Mouse (Mus musculus): ENCODE results near the gene Ctla4.

The Ctla4 gene

DNA sequence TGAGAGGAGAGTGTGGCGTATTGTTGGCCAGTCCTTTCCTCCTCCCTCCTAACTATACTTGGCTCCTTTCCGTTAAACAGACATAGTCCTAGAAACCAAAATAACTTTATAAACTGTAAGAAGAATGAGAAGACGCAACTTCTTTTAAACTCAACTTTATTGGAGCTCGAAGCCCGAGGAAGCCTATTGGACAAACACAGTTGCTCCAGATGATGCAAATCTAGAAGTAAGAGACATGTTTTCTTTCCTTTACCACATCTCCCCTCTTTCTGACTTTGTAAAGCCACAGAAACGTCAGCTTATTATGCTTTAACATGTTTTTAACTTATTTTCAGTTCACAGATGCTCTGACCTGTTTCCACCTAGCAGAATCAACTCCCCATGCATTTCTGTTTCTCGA is at the start of gene Ctla4:
Ctla4 (plus strand) TSS at position 20 of the 400 bp plus-strand sequence.
- DNase-seq (ENCODE audit: low spot score in 2 of 2): no peak

DNA sequence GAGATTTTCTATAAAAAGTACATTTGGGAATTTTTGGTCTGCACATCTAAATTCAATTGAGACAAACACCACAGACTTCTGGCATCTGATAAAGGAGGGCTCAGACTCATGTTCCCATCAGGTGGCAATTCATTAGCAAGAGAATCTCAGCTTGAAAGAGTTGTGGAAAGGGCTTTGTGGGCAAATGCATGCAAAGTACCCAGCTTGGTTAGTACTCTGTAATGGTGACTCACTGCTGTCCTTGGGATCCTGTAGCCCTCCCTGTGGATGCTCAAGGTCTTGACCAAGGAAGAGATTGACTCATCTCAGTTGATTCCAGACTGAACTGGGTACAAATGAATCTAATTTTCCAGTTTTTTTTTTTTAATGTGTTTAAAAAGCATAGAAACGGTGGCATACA is 47.6 kb upstream of the Ctla4 start:
- DNase-seq (ENCODE audit: low spot score in 2 of 2): no peak

DNA sequence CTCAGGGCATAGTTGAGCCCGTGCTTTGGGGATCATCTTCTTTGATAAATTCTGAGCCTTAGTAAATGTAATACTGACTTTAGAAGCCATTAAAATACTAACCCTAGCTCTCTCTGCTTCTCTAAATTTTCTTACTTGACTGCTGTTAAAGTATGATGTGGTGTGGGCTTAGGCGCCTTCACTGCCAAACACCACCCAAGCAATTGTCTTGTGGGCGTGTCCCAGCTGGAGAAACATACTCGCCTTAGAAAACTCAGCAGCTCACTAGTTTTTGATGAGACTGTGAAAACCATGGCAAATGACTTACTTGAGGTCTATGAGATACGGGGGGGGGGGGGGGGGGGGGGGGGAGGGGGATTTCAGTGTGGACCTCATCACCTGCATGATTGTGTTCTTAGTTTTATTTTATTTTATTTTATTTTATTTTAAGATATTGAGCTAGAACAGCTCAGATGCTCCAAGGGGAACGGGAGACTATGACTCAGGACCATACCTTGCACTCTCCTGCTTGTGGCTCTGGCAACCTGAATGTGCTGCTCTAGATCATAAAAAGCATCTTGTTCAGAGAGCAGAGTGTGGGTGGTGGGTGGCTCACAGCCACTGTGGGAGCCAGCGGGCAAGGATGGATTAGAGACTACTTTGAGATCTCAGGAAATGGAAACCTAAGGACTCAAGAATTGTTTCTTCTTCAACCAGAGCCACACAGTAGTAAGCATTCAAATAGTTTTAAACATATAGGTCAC is 41.3 kb upstream of the Ctla4 start:
- no peak for DNase-seq (ENCODE audit: low spot score in 2 of 2)

DNA sequence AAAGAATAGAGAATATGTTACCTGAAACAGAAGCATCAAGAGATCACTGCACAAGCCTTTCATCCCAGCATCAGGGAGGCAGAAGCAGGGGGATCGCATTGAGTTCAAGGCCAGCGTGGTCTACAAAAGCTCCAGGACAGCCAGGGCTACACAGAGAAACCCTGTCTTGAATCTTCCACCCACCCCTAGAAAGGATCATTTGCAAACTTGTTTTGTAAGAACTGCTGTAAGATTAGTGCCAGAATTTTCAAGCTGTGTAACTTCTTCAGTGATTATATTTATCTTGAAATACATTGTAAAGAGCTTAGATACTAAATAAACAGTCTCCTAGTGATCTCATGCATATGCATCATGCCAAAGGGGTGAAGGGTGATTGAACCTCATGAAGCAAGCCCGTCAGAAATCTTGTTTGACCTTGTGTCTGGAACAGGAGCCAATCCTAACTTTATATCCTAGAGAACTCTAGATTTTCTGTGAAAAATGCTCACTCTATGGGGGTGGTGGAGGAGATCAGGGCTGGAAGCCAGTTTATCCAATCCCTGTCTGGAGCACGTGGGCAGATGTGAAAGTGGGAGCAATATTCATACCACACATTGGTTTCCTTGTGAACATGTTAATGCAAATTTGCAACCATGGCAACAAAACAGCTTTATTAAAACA is 40.1 kb upstream of the Ctla4 start:
- no peak for DNase-seq (ENCODE audit: low spot score in 2 of 2)

DNA sequence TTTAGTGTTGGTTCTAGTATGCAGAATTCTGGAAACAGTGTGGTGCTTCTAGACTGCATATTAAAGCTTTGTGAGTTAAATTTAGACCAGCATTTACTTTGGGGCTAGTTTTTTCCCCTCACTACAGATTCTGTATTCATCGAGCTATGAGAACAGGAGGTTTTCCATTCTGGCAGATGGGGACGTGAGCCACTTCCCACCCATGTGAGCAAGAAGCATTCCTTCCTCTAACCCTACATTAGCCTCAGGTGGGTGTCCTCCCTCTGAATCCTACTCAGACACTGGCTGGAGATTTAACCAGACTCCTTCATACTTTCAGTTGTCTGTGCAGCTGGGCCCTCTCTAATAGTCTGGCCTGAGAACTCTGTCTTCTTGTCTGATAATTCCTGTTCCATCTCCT is 37.7 kb upstream of the Ctla4 start:
- no peak for DNase-seq (ENCODE audit: low spot score in 2 of 2)

DNA sequence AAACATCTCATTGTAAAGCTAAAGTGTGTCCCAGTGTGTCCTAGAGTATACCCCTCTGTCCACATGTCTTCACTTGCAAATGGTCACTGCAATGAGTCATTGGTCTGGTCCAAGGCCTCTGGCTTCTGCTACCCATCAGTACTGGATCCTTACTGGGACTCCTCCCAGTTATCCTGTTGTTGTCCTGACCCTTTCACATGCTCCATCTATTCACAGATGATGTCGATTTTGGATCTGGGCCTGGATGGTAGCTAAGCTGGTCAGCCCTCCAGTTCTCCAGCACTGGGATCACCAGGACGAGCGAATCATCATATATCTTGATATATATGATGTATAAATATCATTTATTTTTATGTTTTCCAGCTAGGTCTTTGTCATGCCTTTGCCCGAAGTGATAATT is 37.0 kb upstream of the Ctla4 start:
- no peak for DNase-seq (ENCODE audit: low spot score in 2 of 2)

DNA sequence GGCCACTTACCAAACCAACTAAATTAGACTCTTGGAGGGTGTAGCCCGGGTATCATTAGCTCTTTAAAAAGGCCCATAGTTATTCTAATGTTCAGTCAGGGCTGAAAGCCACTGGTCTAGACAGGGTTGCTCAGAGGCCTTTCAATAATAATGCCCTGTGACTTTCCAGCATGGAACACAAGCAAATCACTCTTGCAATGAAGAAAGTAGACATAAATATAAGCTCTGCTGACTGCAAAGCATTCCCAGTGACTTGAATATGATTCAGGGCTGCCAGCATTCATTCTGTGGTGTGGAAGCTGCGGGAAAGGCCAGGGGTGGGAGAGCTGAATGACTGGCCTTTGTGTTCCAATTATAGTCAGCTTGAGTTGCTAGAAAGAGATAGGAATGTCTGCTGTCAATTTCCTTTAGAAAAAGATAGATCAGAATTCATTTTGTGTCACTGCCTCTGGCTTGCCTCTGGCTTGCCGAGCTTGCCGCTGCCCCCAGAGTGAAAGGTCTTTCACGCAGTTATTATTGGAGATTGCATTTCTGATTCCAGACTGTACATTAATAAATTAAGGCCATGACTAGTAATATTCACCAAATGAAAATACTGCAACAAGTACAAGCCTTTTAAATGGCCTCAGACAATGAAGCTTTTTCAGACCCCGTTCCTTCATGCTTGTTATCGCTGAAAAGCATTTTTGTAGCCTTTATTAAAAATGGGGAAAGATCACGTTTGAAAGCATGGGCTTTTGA is 35.6 kb upstream of the Ctla4 start:
- no peak for DNase-seq (ENCODE audit: low spot score in 2 of 2)

DNA sequence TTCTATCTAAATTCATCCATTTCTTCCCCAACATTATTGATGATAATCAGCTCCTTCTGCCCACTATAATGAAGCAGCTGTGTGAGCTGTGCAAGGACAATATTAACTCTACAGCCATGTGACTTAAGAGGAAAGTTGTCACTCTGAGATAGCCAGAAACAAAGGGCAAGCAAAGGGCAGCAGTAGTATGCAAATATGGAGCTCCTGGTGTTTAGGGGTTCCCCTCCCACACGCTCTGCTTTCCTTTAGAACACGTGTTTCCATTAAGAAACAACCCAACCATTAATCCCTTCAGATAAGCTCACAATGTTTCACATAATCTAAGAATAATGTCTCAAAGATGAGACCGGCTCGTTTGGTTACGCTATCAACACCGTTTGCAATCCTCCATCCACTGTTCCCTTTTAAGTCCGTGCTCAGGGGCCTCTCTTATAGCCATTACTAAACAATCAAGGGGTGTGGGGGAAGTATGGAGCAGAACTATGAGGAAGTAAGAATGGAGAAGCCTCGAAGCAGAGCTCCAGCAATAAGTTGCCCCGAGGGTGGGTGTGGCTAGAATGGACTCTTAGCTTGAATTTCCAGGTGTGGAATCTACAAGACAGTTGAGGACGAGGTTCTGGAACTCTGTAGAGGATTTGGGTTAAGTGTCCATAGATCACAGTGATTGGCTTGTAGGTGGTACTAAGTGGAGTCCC is 34.6 kb upstream of the Ctla4 start:
- no peak for DNase-seq (ENCODE audit: low spot score in 2 of 2)

DNA sequence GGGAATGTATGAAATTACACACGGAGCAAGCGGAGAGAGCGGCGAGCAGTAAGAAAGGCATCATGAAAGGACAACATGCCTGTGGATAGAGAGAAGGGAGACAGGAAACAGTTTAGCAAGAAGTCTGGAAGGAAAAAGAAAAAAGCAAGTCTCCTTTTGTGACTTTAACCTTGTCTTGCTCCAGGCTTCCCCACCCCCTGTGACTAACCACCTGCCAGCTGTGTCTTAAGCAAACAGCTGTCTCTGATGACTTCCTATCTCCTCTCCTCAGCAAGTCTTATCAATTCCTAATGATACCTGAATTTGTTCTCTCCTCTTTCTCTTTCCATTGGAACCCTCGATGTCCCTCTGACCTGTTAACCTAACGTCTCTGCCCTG is 34.0 kb upstream of the Ctla4 start:
- DNase-seq (ENCODE audit: low spot score in 2 of 2): no peak

DNA sequence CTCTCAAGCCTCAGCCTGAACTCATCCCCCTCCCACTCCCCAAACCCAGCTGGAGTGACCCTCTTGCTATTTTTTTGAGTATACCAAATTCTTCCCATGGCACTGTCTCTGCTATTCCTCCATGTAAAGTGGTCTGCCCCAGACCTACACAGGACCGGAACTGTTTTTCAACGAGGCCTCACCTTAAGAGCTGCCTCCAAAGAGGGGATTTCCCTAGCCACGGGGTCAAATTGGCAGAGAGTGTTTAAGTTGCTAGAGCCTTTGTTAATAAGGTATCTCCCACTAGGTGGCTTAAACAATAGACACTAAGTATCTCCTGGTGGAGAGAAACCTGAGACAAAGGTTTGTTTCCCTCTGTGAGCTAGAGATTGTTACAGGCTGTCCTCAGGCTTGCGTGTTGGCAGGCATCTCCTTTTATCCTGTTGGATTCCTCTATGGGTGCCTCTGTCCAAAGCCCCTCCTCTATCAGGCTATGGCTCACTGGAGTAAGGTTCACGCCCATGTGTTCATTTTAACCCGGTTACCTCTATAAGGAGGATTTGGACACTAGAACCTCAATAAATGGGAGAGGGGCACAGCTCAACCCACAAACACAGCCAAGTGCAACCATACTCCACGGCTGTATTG is 33.4 kb upstream of the Ctla4 start:
- DNase-seq (ENCODE audit: low spot score in 2 of 2): no peak

DNA sequence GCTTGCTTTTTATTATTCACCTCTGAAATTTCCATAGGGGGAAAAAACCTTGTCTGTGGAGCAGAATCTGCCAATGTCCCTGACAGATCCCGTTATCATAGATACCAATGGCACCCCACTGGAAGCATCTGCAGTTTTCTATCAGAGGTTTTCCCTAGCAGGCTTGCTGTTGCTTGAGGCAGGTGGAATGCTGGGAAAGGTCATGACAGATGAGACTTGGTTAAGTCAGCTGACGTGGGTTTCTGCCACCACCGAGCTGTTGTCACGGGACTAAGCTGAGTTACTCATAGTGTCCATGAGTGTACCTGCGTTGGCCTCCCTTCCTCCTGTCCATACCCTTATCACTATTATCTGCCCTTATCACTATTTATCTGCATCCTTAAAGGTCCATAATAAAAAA is 32.8 kb upstream of the Ctla4 start:
- DNase-seq (ENCODE audit: low spot score in 2 of 2): no peak

DNA sequence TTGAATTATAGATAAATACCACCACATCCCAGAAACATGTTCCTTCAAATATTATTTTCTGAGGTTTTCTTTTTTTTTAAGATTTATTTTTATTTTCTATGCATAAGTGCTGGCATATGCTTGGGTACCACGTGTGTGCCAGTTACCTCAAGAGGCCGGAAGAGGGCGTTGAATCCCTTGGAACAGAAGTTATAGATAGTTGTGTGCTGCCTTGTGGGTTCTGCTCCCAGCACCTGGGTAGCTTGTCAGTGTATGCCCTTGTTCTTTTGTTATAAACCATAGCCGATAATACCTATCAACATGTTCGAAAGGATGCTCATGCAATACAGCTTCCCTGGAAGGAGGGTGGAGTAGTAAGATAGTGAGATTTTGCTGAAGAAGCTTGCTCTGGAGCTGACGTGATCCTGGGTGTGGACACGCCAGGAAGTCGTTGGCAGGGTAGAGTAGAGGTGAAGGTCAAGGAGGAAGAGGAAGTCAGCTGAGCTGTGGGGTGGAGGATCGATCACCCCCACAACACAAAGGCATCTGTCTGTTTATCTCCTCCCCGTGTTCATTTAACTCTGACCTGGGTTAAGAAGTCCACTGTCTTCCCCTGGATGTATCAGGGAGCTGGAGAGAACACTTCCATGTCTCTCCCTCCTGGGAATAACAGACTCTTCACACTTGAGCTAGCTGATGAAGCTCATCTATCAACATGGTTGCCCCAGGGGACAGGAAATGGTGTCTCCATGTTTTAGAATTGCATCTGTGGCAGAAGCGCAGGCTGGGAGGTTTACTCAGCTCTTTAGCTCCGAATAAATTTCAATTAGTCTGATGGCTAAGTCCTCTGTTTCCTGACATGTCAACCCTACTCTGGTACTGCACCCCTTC is 29.2 kb upstream of the Ctla4 start:
- DNase-seq (ENCODE audit: low spot score in 2 of 2): no peak

DNA sequence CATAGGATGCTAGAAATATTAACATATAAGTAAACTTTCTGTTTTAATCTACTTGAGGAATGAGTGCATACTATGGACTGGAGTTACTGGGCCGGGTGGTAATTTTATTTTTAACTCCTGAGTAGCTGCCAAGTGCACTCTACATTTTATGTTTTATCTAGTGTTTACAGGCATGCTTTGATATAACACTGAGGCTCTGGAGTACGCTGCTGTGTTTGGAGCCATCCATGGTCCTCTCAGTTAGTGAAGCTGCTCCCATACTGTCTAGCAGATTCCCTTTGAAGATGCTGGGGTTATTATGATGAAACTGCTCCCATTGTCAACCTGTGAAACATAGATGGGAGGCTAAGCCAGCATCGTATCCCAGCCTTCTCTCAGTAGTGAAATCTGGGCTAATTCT is 27.6 kb upstream of the Ctla4 start:
- peak in 1 of 2 experiments; percentile 27 for DNase-seq (ENCODE audit: low spot score in 2 of 2)

DNA sequence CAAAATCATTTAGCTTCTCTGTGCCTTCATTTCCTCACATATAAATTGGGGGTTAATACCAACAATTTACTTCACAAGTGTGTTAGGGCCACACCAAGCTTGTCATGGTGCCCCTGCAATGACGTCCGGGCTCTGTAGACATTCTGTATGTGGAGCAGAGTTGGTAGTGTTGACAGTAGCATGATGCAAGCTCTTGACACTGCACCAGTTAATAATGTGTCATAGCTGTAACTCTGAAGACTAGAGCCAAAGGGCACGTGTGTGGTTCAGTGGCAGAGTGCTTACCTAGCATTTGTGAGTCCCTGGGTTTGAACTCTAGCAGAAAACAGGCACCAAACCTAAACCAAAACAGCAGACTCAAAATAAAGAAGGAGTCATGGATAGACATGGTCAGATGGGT is 27.0 kb upstream of the Ctla4 start:
- no peak for DNase-seq (ENCODE audit: low spot score in 2 of 2)

DNA sequence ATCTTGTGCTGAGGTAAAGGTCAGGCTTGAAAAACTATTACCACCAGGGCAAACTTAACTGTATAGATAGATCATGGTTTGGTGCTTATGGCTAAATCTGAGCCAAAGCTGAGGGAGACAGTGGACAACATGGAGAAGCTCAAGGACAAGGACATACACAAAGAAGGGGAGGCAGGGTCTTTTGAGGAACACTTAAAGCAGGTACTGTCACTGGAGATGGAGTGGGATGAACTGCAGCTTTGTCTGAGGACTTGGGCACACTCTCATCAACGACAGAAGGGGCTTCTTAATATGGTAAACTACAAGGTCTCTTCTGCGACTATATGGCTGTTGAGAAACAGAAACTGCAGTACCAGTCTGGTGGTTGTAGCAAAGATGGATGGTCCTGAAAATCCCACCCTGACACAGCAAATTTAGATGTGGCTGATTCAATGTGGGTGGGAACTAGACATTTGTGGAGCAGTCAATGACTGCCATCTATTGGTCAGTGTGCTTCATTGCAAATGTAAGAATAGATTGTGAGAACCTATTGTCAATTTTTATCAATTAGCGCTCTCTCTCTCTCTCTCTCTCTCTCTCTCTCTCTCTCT is 26.3 kb upstream of the Ctla4 start:
- DNase-seq (ENCODE audit: low spot score in 2 of 2): peak; percentile 39 to 49

DNA sequence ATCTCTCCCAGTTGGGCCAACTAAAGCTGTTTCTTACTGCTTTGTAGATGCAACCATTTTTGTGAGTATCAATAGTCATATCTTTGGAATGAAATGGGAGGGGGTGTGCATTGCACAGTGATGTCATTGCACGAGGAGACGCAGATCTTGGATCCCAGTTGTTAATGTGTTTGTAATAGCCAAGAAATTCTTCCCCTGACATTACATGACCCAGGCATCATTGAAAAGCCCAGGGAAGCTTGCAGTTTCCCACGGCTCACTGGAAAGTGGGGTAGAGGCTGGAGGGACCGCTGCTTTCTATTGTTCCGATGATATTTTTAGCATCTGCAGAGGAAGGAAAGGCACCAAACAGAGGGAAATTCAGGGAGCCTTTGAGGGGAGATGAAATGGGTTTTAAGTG is 25.8 kb upstream of the Ctla4 start:
- peak; percentile 51 to 68 for DNase-seq (ENCODE audit: low spot score in 2 of 2)

DNA sequence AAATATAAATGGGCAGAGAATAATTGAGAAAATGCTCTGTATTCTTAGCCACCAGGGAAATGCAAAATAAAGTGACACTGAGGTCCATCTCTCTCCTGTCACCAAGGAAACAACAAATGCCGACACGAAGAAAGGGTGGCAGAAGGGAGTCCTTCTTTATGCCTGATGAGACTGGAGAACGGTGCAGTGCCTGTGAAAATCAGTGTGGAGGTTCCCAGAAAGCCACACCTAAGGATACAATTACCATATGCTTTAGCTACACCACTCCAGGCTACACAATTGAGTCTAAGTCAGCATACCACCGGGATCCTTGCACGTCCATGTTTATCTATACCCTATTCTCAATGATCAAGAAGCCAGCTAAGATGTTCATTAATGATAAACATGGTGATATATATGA is 25.4 kb upstream of the Ctla4 start:
- no peak for DNase-seq (ENCODE audit: low spot score in 2 of 2)

DNA sequence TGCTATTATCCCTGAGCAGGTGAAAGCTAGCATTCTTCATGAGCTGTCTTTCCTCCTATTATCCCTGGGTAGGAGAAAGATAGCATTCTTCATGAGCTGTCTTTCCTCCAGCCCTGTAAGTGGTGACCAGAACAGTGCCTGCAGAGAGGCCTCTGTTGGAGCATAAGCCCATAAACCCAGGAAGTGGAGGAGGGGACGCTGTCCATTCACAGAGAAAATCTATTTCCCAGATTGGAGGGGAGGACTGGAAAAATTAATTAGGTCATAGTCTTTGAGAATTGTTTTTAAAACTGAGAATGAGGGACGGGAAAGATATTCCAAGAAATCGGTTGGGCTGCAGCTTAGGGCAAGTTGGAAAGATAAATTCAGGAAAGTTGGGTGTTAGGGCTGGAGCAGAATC is 24.3 kb upstream of the Ctla4 start:
- peak in 1 of 2 experiments; percentile 43 for DNase-seq (ENCODE audit: low spot score in 2 of 2)

DNA sequence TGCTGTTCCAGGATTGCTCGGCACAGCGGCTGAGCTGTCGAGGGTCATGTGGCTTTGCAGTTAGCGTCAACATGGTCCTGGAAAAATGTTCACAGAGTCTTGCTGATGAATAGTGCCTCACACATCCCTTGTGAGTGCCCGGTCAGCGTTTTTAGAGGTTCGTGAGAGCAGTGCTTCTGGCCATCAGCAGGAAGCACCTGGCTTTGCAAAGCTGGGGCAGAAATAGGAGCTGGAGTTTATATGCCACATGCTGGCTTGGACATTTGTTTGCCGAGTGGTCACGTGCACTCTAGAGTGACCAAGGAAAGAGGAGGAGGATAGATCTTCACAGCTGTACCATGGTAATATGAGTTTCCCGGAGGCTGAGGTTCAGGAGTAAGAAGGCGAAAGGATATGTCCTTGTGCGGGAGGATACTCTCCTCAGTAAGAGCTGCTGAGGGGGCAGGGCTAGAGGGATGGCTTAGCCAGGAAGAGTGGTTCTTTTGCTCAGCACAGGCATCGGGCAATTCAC is 23.8 kb upstream of the Ctla4 start:
- peak; percentile 79 to 90 for DNase-seq (ENCODE audit: low spot score in 2 of 2)

DNA sequence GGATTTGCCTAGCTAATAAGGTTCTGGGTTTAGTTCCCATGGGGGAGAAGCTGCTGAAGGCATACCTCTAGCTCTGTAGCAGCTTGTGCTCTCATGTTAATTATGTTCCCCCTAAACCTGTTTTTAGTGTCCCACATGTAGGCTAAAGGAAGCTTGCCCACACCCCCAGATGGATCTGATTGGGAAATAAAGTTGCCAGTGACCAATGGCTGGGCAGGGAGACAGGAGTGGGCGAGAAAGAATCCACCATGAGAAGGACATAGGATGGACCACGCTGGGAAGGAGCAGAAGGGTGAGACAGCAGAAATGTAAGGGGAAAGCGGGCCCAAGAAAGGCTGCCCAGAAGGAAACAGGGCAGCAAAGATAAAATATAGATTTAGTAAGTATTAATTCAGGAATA is 23.1 kb upstream of the Ctla4 start:
- no peak for DNase-seq (ENCODE audit: low spot score in 2 of 2)
